Mouse (Mus musculus): Measurements from ENCODE around the gene Fanci. TPM values are rescaled to one million over a fixed set of nuclear protein-coding genes. Genes with fewer than 3 reads are reported as not detected.

The Fanci gene
- polyA plus RNA-seq (2012; ENCODE audit: insufficient read depth, insufficient read length, missing spikeins) = 0.63 TPM in 1 of 2 replicates, not detected in the other

- Histone ChIP-seq H3K4me1 (ENCODE audit: control insufficient read depth, insufficient read depth, insufficient read length, low read length) (no peaks in the 10 kb centered on the region), H3K4me3 (ENCODE audit: insufficient read depth, low read depth, low read length) (peak within 1 kb of the TSS; percentile 79), H3K27ac (replicated peaks; ENCODE audit: low read depth, low read length) (peak within 1 kb of the TSS; percentile 76)
Measured at GRCm38 (mm10) chr7:79391883-79392649, at the start of gene Fanci. Gene Fanci, plus strand, starts transcription at chr7:79391929.

- H3K4me3 ChIP-seq (ENCODE audit: insufficient read depth, low read depth, low read length) = no peak overlapping the region
- no peaks in the 10 kb centered on the region for H3K4me1 ChIP-seq (ENCODE audit: control insufficient read depth, insufficient read depth, insufficient read length, low read length)
- no peak overlapping the region for H3K27ac ChIP-seq (replicated peaks; ENCODE audit: low read depth, low read length)
Measured at GRCm38 (mm10) chr7:79345902-79346301, 45.8 kb upstream of the Fanci start.

- no peak overlapping the region for H3K4me3 ChIP-seq (ENCODE audit: insufficient read depth, low read depth, low read length)
- no peak overlapping the region for H3K27ac ChIP-seq (replicated peaks; ENCODE audit: low read depth, low read length)
- no peaks in the 10 kb centered on the region for H3K4me1 ChIP-seq (ENCODE audit: control insufficient read depth, insufficient read depth, insufficient read length, low read length)
Measured at GRCm38 (mm10) chr7:79346555-79347075, 45.1 kb upstream of the Fanci start.

- Histone ChIP-seq H3K4me3 (ENCODE audit: insufficient read depth, low read depth, low read length) (no peak overlapping the region), H3K4me1 (ENCODE audit: control insufficient read depth, insufficient read depth, insufficient read length, low read length) (no peaks in the 10 kb centered on the region), H3K27ac (replicated peaks; ENCODE audit: low read depth, low read length) (no peak overlapping the region)
Measured at GRCm38 (mm10) chr7:79347108-79347813, 44.5 kb upstream of the Fanci start.

- Histone ChIP-seq H3K27ac (replicated peaks; ENCODE audit: low read depth, low read length) (no peak overlapping the region), H3K4me1 (ENCODE audit: control insufficient read depth, insufficient read depth, insufficient read length, low read length) (no peaks in the 10 kb centered on the region), H3K4me3 (ENCODE audit: insufficient read depth, low read depth, low read length) (no peak overlapping the region)
Measured at GRCm38 (mm10) chr7:79348816-79349215, 42.9 kb upstream of the Fanci start.

- no peaks in the 10 kb centered on the region for H3K4me1 ChIP-seq (ENCODE audit: control insufficient read depth, insufficient read depth, insufficient read length, low read length)
- H3K27ac ChIP-seq (replicated peaks; ENCODE audit: low read depth, low read length) = no peak overlapping the region
- no peak overlapping the region for H3K4me3 ChIP-seq (ENCODE audit: insufficient read depth, low read depth, low read length)
Measured at GRCm38 (mm10) chr7:79349738-79350386, 41.9 kb upstream of the Fanci start.

GRCm38 (mm10) chr7:79358350-79359182 lies 33.2 kb upstream of the Fanci start:
- H3K27ac ChIP-seq (replicated peaks; ENCODE audit: low read depth, low read length) = no peak overlapping the region
- no peaks in the 10 kb centered on the region for H3K4me1 ChIP-seq (ENCODE audit: control insufficient read depth, insufficient read depth, insufficient read length, low read length)
- H3K4me3 ChIP-seq (ENCODE audit: insufficient read depth, low read depth, low read length) = no peak overlapping the region

GRCm38 (mm10) chr7:79359183-79359435 lies 32.6 kb upstream of the Fanci start:
- H3K27ac ChIP-seq (replicated peaks; ENCODE audit: low read depth, low read length) = no peak overlapping the region
- no peaks in the 10 kb centered on the region for H3K4me1 ChIP-seq (ENCODE audit: control insufficient read depth, insufficient read depth, insufficient read length, low read length)
- no peak overlapping the region for H3K4me3 ChIP-seq (ENCODE audit: insufficient read depth, low read depth, low read length)

- Histone ChIP-seq H3K4me1 (ENCODE audit: control insufficient read depth, insufficient read depth, insufficient read length, low read length) (no peaks in the 10 kb centered on the region), H3K27ac (replicated peaks; ENCODE audit: low read depth, low read length) (no peak overlapping the region), H3K4me3 (ENCODE audit: insufficient read depth, low read depth, low read length) (no peak overlapping the region)
Measured at GRCm38 (mm10) chr7:79360056-79360455, 31.7 kb upstream of the Fanci start.

GRCm38 (mm10) chr7:79362208-79362607 lies 29.5 kb upstream of the Fanci start:
- no peak overlapping the region for H3K27ac ChIP-seq (replicated peaks; ENCODE audit: low read depth, low read length)
- no peak overlapping the region for H3K4me3 ChIP-seq (ENCODE audit: insufficient read depth, low read depth, low read length)
- H3K4me1 ChIP-seq (ENCODE audit: control insufficient read depth, insufficient read depth, insufficient read length, low read length) = no peaks in the 10 kb centered on the region

- no peaks in the 10 kb centered on the region for H3K4me1 ChIP-seq (ENCODE audit: control insufficient read depth, insufficient read depth, insufficient read length, low read length)
- no peak overlapping the region for H3K27ac ChIP-seq (replicated peaks; ENCODE audit: low read depth, low read length)
- no peak overlapping the region for H3K4me3 ChIP-seq (ENCODE audit: insufficient read depth, low read depth, low read length)
Measured at GRCm38 (mm10) chr7:79362830-79363229, 28.9 kb upstream of the Fanci start.

- Histone ChIP-seq H3K4me1 (ENCODE audit: control insufficient read depth, insufficient read depth, insufficient read length, low read length) (no peaks in the 10 kb centered on the region), H3K4me3 (ENCODE audit: insufficient read depth, low read depth, low read length) (no peak overlapping the region), H3K27ac (replicated peaks; ENCODE audit: low read depth, low read length) (no peak overlapping the region)
Measured at GRCm38 (mm10) chr7:79363370-79364043, 28.2 kb upstream of the Fanci start.

GRCm38 (mm10) chr7:79368664-79369063 lies 23.1 kb upstream of the Fanci start:
- no peaks in the 10 kb centered on the region for H3K4me1 ChIP-seq (ENCODE audit: control insufficient read depth, insufficient read depth, insufficient read length, low read length)
- H3K27ac ChIP-seq (replicated peaks; ENCODE audit: low read depth, low read length) = no peak overlapping the region

GRCm38 (mm10) chr7:79369416-79369815 lies 22.3 kb upstream of the Fanci start:
- H3K4me3 ChIP-seq (ENCODE audit: insufficient read depth, low read depth, low read length) = no peak overlapping the region
- H3K27ac ChIP-seq (replicated peaks; ENCODE audit: low read depth, low read length) = no peak overlapping the region
- H3K4me1 ChIP-seq (ENCODE audit: control insufficient read depth, insufficient read depth, insufficient read length, low read length) = no peaks in the 10 kb centered on the region

More at GRCm38 (mm10) chr7:79368664-79369063, 23.1 kb upstream of the Fanci start:
- no peak overlapping the region for H3K4me3 ChIP-seq (ENCODE audit: insufficient read depth, low read depth, low read length)
